Comparison of ENCODE assay signal across 10 mouse cellular contexts in the genomic region with DNA sequence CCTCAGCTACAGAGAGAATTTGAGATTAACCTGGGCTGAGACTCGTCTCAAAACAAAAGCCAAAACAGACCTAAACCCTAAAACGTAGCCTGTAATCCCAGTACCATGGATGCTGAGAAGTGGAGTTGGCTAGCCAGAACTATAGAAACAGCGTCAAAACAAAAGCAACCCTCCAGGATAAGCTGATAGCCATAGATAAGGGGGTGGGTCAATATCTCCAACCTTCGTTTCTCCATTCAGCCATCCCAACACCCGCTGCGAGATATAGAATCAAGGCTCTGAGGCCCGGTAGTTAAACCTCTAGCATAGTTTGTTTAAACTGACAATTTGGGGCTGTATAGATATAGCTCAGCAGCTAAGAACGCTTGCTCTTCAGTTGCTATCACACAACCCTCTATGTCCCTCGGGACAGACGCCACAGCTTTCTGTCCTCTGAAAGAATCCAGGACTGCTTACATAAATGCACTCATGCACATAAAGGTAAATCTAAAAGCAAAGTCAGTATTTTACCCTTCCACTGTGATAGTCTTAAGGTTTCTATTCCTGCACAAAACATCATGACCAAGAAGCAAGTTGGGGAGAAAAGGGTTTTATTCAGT. TPM values are rescaled to one million over a fixed set of nuclear protein-coding genes. Genes with fewer than 3 reads are reported as not detected.
DNase-seq lines count a peak whose midpoint lies in the region; ATAC-seq and TF ChIP-seq lines count a peak whose summit lies in the region.
"Had no signal": no experiment of that assay in that cellular context is flagged by ENCODE, and none has a peak within 500 bp of the region (broad histone marks: within the 10 kb centered on the region; RNA-seq: fewer than 3 reads in every experiment).

No protein-coding gene starts in this region.

- DNase-seq in cerebellum, postnatal 10 days: peak; percentile 5 to 13
- no peak for DNase-seq in cerebellum, adult 11-12 months
- DNase-seq in thymus, adult 2 months: no peak
- DNase-seq in thymus, adult 18-20 months: no peak
- no peak for DNase-seq in liver, embryonic 11.5 days (ENCODE audit: low spot score)
- no peak for DNase-seq in stomach, postnatal 0 days (ENCODE audit: low spot score)
- DNase-seq in adrenal gland, postnatal 25 days: no peak
- DNase-seq in layer of hippocampus, adult 9-10 months (ENCODE audit: low spot score): no peak

- H3K9ac ChIP-seq in liver, embryonic 11.5 days (ENCODE audit: low read depth, low read length): peak overlapping the region; percentile 47
- no peak overlapping the region for H3K9ac ChIP-seq in stomach, postnatal 0 days (ENCODE audit: low read length)

- no peak for TF ChIP-seq CTCF in thymus, adult 2 months (IDR thresholded peaks at IDR 0.05; ENCODE audit: borderline replicate concordance, control insufficient read depth, extremely low read depth, insufficient read depth, low read length, poor library complexity)
- no peak for TF ChIP-seq CTCF in stomach, postnatal 0 days (IDR thresholded peaks at IDR 0.05; ENCODE audit: low read depth)

- peak overlapping the region; percentile 42 for H3K27ac ChIP-seq in thymus, adult 2 months (ENCODE audit: control insufficient read depth, insufficient read depth, low read length)
- peak overlapping the region; percentile 75 for H3K27ac ChIP-seq in liver, embryonic 11.5 days (ENCODE audit: low read depth, low read length)
- peak overlapping the region; percentile 19 for H3K27ac ChIP-seq in stomach, postnatal 0 days (replicated peaks)

- ATAC-seq in liver, embryonic 11.5 days (replicated peaks; ENCODE audit: low FRiP score): peak; percentile 42
- no peak for ATAC-seq in stomach, postnatal 0 days (ENCODE audit: low FRiP score, low TSS enrichment)

- 68% methylated on average over 10 of the region's 10 CpGs for WGBS in thymus, adult 2 months
- WGBS in liver, embryonic 11.5 days: 14% methylated on average over 10 of the region's 10 CpGs
- 32% methylated on average over 10 of the region's 10 CpGs for WGBS in stomach, postnatal 0 days

- TF ChIP-seq EP300 in stomach, postnatal 0 days (optimal IDR thresholded peaks at IDR 0.05): no peak

- TF ChIP-seq POLR2A in thymus, adult 2 months (IDR thresholded peaks at IDR 0.05; ENCODE audit: control insufficient read depth, extremely low read depth, insufficient read depth, low read length, poor library complexity): no peak

- no peaks in the 10 kb centered on the region for H3K27me3 ChIP-seq in thymus, adult 2 months (ENCODE audit: control insufficient read depth, insufficient read depth, low read length)
- no peaks in the 10 kb centered on the region for H3K27me3 ChIP-seq in liver, embryonic 11.5 days (replicated peaks; ENCODE audit: control insufficient read depth, insufficient read depth, low read length)
- H3K27me3 ChIP-seq in stomach, postnatal 0 days (ENCODE audit: control insufficient read depth, insufficient read depth, low read length): no peaks in the 10 kb centered on the region

- H3K36me3 ChIP-seq in thymus, adult 2 months (ENCODE audit: control insufficient read depth, insufficient read depth, low read length): peaks cover 21% of the 10 kb centered on the region
- H3K36me3 ChIP-seq in liver, embryonic 11.5 days (ENCODE audit: control insufficient read depth, insufficient read depth, low read length): peaks cover 14% of the 10 kb centered on the region
- H3K36me3 ChIP-seq in stomach, postnatal 0 days (ENCODE audit: control insufficient read depth, insufficient read depth, low read length): peaks cover 4% of the 10 kb centered on the region

- peak overlapping the region; percentile 90 for H3K4me2 ChIP-seq in liver, embryonic 11.5 days
- peak overlapping the region; percentile 63; the same call in 1 of the 2 replicates for H3K4me2 ChIP-seq in stomach, postnatal 0 days (replicated peaks; ENCODE audit: low read depth)

- no peak overlapping the region for H3K4me3 ChIP-seq in thymus, adult 2 months (ENCODE audit: control insufficient read depth, insufficient read depth, low read length)
- peak overlapping the region; percentile 73 for H3K4me3 ChIP-seq in liver, embryonic 11.5 days (ENCODE audit: low read depth, low read length)
- H3K4me3 ChIP-seq in stomach, postnatal 0 days (ENCODE audit: low read depth, low read length): 0 out of 2 replicates have a peak overlapping the region, but pooled peaks have one; percentile 2

- peaks cover 2% of the 10 kb centered on the region; the same call in 1 of the 2 replicates for H3K4me1 ChIP-seq in thymus, adult 2 months (replicated peaks; ENCODE audit: control insufficient read depth, insufficient read depth, low read length)
- H3K4me1 ChIP-seq in liver, embryonic 11.5 days (replicated peaks; ENCODE audit: control insufficient read depth, insufficient read depth, low read length): peaks cover 30% of the 10 kb centered on the region
- 0 out of 2 replicates have a peak, but pooled peaks cover 4% of the 10 kb centered on the region for H3K4me1 ChIP-seq in stomach, postnatal 0 days (replicated peaks; ENCODE audit: control insufficient read depth, insufficient read depth)

- no peaks in the 10 kb centered on the region for H3K9me3 ChIP-seq in liver, embryonic 11.5 days (ENCODE audit: control insufficient read depth, low read length)
- H3K9me3 ChIP-seq in stomach, postnatal 0 days (ENCODE audit: control insufficient read depth, low read length): no peaks in the 10 kb centered on the region

RNA-seq across cellular contexts. Expression of gene Slc25a17, which starts 0.9 kb away (rescaled TPM):
- polyA plus RNA-seq in thymus, adult 2 months (2012; rRNA removed): 31.0 and 34.6 TPM in 2 replicates
- polyA plus RNA-seq in liver, embryonic 11.5 days (2014; fragmentation: Nextera tagmentation; extraction: Ambion mirVana): 71.9 and 74.6 TPM in 2 replicates
- 84.6 and 85.1 TPM in 2 replicates for polyA plus RNA-seq in stomach, postnatal 0 days (2015; fragmentation: Nextera tagmentation; extraction: Ambion mirVana)
- 82.7 and 85.5 TPM in 2 replicates for total RNA-seq in adrenal gland, postnatal 25 days (2021)

RNA-seq across cellular contexts. Expression of gene St13, which starts 38.4 kb away (rescaled TPM):
- 20.5 and 22.4 TPM in 2 replicates for polyA plus RNA-seq in thymus, adult 2 months (2012; rRNA removed)
- 159 and 166 TPM in 2 replicates for polyA plus RNA-seq in liver, embryonic 11.5 days (2014; fragmentation: Nextera tagmentation; extraction: Ambion mirVana)
- 79.5 and 80.2 TPM in 2 replicates for polyA plus RNA-seq in stomach, postnatal 0 days (2015; fragmentation: Nextera tagmentation; extraction: Ambion mirVana)
- total RNA-seq in adrenal gland, postnatal 25 days (2021): 230 and 325 TPM in 2 replicates

RNA-seq across cellular contexts. Expression of gene Xpnpep3, which starts 38.4 kb away (rescaled TPM):
- polyA plus RNA-seq in thymus, adult 2 months (2012; rRNA removed): 15.9 and 18.0 TPM in 2 replicates
- 12.4 and 13.1 TPM in 2 replicates for polyA plus RNA-seq in liver, embryonic 11.5 days (2014; fragmentation: Nextera tagmentation; extraction: Ambion mirVana)
- polyA plus RNA-seq in stomach, postnatal 0 days (2015; fragmentation: Nextera tagmentation; extraction: Ambion mirVana): 3.7 and 4.1 TPM in 2 replicates
- 19.4 and 26.1 TPM in 2 replicates for total RNA-seq in adrenal gland, postnatal 25 days (2021)

RNA-seq across cellular contexts. Expression of gene Dnajb7, which starts 46.6 kb away (rescaled TPM):
- polyA plus RNA-seq in thymus, adult 2 months (2012; rRNA removed): not detected in 2 replicates
- polyA plus RNA-seq in liver, embryonic 11.5 days (2014; fragmentation: Nextera tagmentation; extraction: Ambion mirVana): 1.7 and 2.0 TPM in 2 replicates
- polyA plus RNA-seq in stomach, postnatal 0 days (2015; fragmentation: Nextera tagmentation; extraction: Ambion mirVana): 0.56 and 0.70 TPM in 2 replicates
- not detected in 2 replicates for total RNA-seq in adrenal gland, postnatal 25 days (2021)
- polyA plus RNA-seq: brain, embryonic 14.5 days; large intestine, adult 2 months had no signal

Comparison
In these comparisons a context has a peak if more than half of its experiments do, and no peak if none do; other contexts are left out.
1. DNase-seq: peak in cerebellum, postnatal 10 days (2 of 2); none in cerebellum, adult 11-12 months (single experiment), thymus, adult 2 months (single experiment), thymus, adult 18-20 months (0 of 2), liver, embryonic 11.5 days (single experiment), stomach, postnatal 0 days (single experiment), adrenal gland, postnatal 25 days (single experiment) and layer of hippocampus, adult 9-10 months (single experiment).
2. H3K27ac ChIP-seq: peak in every context shown above with its lines; median percentile 75 in liver, embryonic 11.5 days; 42 in thymus, adult 2 months; 19 in stomach, postnatal 0 days.